Mouse (Mus musculus) heart, embryonic 16.5 days (tissue): Measurements from ENCODE around the gene Ppp1r3g. TPM values are rescaled to one million over a fixed set of nuclear protein-coding genes. Genes with fewer than 3 reads are reported as not detected.
A peak's percentile ranks its signal among the peaks of the same experiment; 100 is the strongest.

Source experiments
- ATAC-seq: fragments of 200-750 bp; cut with Nextera tagmentation; replicated peaks from 2 replicates; pipeline ENCODE4 v1.8.0; 2017; ENCODE audit warnings: moderate number of reproducible peaks; ENCODE audit not compliant: insufficient read depth, low FRiP score; ENCODE audit errors: extremely low read depth
- H3K27ac ChIP-seq: fragments of 300-500 bp; sonication (generic); 2 replicates; pipeline ENCODE4 v1.5.1; 2014; ENCODE audit warnings: mild to moderate bottlenecking, low read length, control low read depth, moderate library complexity
- H3K27me3 ChIP-seq: fragments of 300-500 bp; sonication (generic); 2 replicates; pipeline ENCODE4 v1.6.1; 2014; ENCODE audit warnings: low read length, mixed read lengths; ENCODE audit not compliant: control insufficient read depth, insufficient read depth
- H3K36me3 ChIP-seq: fragments of 300-500 bp; sonication (generic); 2 replicates; pipeline ENCODE4 v1.6.1; 2014; ENCODE audit not compliant: control insufficient read depth, insufficient read depth
- H3K4me1 ChIP-seq: fragments of 300-500 bp; sonication (generic); 2 replicates; pipeline ENCODE4 v1.6.1; 2014; ENCODE audit warnings: low read length, mixed read lengths; ENCODE audit not compliant: control insufficient read depth, insufficient read depth
- H3K4me2 ChIP-seq: fragments of 300-500 bp; sonication (generic); 2 replicates; pipeline ENCODE4 v1.6.1; 2014; ENCODE audit warnings: low read depth, mild to moderate bottlenecking, control low read depth, low read length
- H3K4me3 ChIP-seq: fragments of 300-500 bp; sonication (generic); 2 replicates; pipeline ENCODE4 v1.5.1; 2014; ENCODE audit warnings: mild to moderate bottlenecking, control low read depth, low read length
- H3K9ac ChIP-seq: fragments of 300-500 bp; sonication (generic); 2 replicates; pipeline ENCODE4 v1.6.1; 2014; ENCODE audit warnings: low read length, control low read depth
- H3K9me3 ChIP-seq: fragments of 300-500 bp; sonication (generic); replicated peaks from 2 replicates; pipeline ENCODE4 v1.6.1; 2016; ENCODE audit warnings: low read length; ENCODE audit not compliant: control insufficient read depth
- WGBS: fragments of 180-500 bp; shearing (Covaris S2); extraction: QIAGEN DNeasy Blood & Tissue Kit; methylation state at CpG from one replicate; pipeline ENCODE4 v1.1.7; 2014; 5-methylcytosine and 5-hydroxymethylcytosine counted together
- polyA plus RNA-seq: library from polyadenylated mRNA; unstranded; fragments of >200 nt; fragmentation: Nextera tagmentation; extraction: Ambion mirVana; gene quantifications from 2 replicates; pipeline ENCODE4 v1.2.1, GENCODE M21; 2015

Ppp1r3g gene
- polyA plus RNA-seq, 1 experiment from 2014 or later = 4.6 TPM

DNA sequence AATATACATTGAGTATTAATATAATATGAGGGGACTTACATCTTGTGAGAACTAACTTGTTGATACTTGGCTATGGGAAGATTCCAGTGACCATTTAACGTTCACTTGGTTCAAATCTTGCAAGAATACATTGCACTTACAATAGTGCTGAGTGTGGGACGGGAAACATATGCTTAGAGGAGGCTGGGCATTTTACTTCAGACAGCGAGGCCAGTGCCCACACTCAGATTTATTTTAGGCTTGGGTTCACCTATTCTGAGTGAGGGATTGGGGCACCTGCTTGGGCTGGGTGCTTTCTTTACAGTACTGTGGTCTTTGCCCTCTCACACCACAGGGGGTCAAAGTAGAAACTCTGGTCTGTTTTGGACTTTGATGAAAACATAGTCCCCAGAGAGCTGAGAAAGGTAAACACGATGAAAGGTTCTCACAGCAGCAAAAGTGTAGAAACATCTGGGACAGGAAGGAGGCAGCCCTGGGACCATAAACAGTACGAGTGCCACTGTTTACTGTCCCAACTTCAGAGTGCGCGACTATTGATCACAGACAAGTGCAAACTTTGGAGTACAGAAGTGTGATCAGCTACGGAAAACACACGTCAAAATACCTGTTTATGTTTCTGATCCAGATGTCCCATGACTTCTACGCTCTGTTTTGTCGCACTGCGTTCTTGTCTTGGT, 890 bp downstream of the Ppp1r3g start:
- H3K27me3 ChIP-seq = no peaks in the 10 kb centered on the region
- 74% methylated on average over 12 of the region's 12 CpGs for WGBS

DNA sequence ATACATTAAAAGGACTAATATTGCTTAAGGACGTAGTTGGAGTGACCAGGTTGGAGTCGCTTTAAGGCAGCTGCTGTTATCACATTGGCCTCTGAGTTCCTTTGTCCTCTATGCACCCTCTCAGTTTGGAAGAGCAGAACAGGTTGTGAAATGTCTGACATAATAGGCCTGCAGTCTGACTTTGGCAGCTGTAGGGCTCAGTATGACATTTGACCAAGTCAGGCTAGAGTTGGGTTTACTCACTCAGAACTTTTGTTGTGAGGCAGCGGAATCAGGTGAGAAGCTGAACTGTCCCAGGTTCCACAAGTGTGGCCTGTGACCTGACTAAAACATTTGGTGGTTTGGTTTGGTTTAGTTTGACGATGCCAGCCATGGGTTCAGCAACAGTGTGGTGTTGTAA, 4.9 kb downstream of the Ppp1r3g start:
- no peak for ATAC-seq
- no peak overlapping the region for H3K27ac ChIP-seq
- no peaks in the 10 kb centered on the region for H3K4me1 ChIP-seq
- peaks cover 8% of the 10 kb centered on the region; the same call in 1 of the 2 replicates for H3K27me3 ChIP-seq
- WGBS = 75% methylated on average over 4 of the region's 4 CpGs
- H3K4me3 ChIP-seq = no peak overlapping the region
- H3K36me3 ChIP-seq = no peaks in the 10 kb centered on the region
- no peak overlapping the region for H3K4me2 ChIP-seq
- H3K9ac ChIP-seq = no peak overlapping the region
- H3K9me3 ChIP-seq = peaks cover 3% of the 10 kb centered on the region; the same call in 1 of the 2 replicates

More for the DNA sequence above, 890 bp downstream of the Ppp1r3g start:
- Histone ChIP-seq H3K27ac (no peak overlapping the region), H3K36me3 (no peaks in the 10 kb centered on the region), H3K4me1 (no peaks in the 10 kb centered on the region), H3K9me3 (peaks cover 3% of the 10 kb centered on the region; the same call in 1 of the 2 replicates), H3K4me3 (no peak overlapping the region), H3K4me2 (no peak overlapping the region), H3K9ac (no peak overlapping the region)
- ATAC-seq = no peak

DNA sequence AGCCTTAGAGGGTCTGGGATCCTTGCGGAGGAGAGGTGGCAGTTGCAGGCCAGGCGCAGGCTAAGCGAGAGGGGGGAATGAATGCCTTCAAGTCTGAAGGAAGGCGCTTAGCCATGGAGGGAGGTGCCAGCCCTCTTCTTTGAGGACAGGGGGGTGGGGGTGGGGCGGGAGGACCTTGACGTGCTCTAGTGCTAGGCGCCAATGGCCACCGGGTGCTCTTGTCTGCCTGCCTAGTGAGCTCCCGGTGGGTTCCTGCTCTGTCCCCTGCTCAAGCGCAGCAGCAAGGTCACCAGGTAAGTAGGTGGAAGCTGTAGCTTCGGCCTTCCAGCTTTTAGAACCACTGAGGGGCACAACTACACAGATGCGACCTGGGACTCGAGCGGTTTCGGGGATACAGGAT, 9.1 kb downstream of the Ppp1r3g start:
- Histone ChIP-seq H3K9me3 (no peaks in the 10 kb centered on the region), H3K9ac (peak overlapping the region; percentile 70), H3K4me3 (peak overlapping the region; percentile 73), H3K4me2 (peak overlapping the region; percentile 97), H3K36me3 (no peaks in the 10 kb centered on the region), H3K27me3 (peaks cover 13% of the 10 kb centered on the region; the same call in 1 of the 2 replicates), H3K4me1 (peaks cover 5% of the 10 kb centered on the region; the same call in 1 of the 2 replicates), H3K27ac (peak overlapping the region; percentile 15; the same call in 1 of the 2 replicates)
- WGBS = 9% methylated on average over 15 of the region's 15 CpGs
- peak; percentile 39; the same call in 1 of the 2 replicates for ATAC-seq

DNA sequence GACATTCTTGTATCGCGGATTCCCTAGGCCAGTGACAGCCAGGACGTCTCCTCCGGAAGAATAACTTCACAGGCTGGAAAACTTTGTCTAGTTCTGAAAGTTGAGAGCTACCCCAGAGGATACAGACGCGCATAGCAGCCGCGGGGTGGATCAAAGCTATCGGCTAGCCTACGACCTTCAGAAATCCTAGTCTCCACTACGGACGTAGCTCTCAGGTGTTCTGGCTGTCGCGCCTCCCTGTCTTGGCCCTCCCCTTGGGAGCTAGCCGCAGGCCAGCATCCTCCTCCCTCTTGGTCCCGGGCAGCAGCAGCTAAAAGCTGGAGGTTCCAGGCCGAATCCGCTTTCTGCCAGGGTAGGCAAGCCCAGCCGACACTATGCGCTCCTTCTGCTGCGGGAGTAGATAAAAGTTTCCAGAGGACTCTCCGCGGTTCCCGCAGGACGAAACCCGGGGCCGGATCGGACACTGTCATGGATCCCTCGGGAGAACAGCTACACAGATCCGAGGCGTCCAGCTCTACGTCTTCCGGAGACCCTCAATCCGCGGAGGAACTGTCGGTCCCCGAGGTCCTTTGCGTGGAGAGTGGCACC, 9.6 kb downstream of the Ppp1r3g start:
- peak overlapping the region; percentile 97 for H3K4me2 ChIP-seq
- H3K27me3 ChIP-seq = peaks cover 13% of the 10 kb centered on the region; the same call in 1 of the 2 replicates
- under 1% methylated on average over 38 of the region's 38 CpGs for WGBS
- H3K36me3 ChIP-seq = no peaks in the 10 kb centered on the region
- H3K27ac ChIP-seq = peak overlapping the region; percentile 15; the same call in 1 of the 2 replicates
- peak overlapping the region; percentile 70 for H3K9ac ChIP-seq
- no peaks in the 10 kb centered on the region for H3K9me3 ChIP-seq
- peaks cover 5% of the 10 kb centered on the region; the same call in 1 of the 2 replicates for H3K4me1 ChIP-seq
- ATAC-seq = peak; percentile 53
- H3K4me3 ChIP-seq = peak overlapping the region; percentile 73

DNA sequence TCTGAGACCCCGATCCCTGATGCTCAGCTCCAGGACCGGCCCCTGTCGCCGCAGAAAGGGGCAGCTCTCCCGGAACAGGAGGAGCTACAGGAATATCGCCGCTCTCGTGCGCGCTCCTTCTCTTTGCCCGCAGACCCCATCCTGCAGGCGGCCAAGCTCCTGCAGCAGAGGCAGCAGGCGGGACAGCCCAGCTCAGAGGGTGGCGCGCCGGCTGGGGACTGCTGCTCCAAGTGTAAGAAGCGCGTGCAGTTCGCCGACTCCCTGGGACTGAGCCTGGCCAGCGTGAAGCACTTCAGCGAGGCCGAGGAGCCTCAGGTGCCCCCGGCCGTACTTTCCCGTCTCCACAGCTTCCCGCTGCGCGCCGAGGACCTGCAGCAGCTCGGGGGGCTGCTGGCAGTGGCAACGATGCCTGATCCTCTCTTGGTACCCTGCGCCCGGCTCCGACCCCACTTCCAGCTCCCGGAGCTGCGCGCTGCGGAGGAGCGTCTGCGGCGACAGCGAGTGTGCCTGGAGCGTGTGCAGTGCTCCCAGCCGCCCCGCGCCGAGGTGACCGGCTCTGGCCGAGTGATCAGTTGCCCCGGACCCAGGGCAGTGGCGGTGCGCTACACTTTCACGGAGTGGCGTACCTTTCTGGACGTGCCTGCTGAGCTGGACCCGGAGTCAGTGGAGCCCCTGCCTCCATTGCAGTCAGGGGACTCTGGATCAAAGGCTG, 10.2 kb downstream of the Ppp1r3g start:
- H3K27ac ChIP-seq = peak overlapping the region; percentile 15; the same call in 1 of the 2 replicates
- under 1% methylated on average over 57 of the region's 57 CpGs for WGBS

DNA sequence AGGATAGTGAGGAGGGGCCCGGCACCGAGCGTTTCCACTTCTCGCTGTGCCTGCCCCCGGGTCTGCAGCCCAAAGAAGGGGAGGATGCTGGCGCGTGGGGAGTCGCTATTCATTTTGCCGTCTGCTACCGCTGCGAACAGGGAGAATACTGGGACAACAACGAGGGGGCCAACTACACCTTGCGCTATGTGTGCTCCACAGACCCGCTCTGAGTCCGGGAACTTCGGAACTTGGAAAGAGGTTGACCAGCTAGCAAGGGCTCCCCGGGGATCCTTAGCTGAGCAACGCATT, 10.7 kb downstream of the Ppp1r3g start:
- peaks cover 5% of the 10 kb centered on the region; the same call in 1 of the 2 replicates for H3K4me1 ChIP-seq
- peak overlapping the region; percentile 73 for H3K4me3 ChIP-seq
- no peak overlapping the region for H3K27ac ChIP-seq
- no peaks in the 10 kb centered on the region for H3K36me3 ChIP-seq
- H3K9me3 ChIP-seq = no peaks in the 10 kb centered on the region
- H3K4me2 ChIP-seq = peak overlapping the region; percentile 97
- peaks cover 13% of the 10 kb centered on the region; the same call in 1 of the 2 replicates for H3K27me3 ChIP-seq
- H3K9ac ChIP-seq = peak overlapping the region; percentile 70
- ATAC-seq = no peak
- under 1% methylated on average over 18 of the region's 18 CpGs for WGBS

More for the DNA sequence above, 10.2 kb downstream of the Ppp1r3g start:
- H3K9ac ChIP-seq = peak overlapping the region; percentile 70
- no peaks in the 10 kb centered on the region for H3K9me3 ChIP-seq
- peak overlapping the region; percentile 73 for H3K4me3 ChIP-seq
- ATAC-seq = peak; percentile 73
- peaks cover 5% of the 10 kb centered on the region; the same call in 1 of the 2 replicates for H3K4me1 ChIP-seq
- no peaks in the 10 kb centered on the region for H3K36me3 ChIP-seq
- peaks cover 13% of the 10 kb centered on the region; the same call in 1 of the 2 replicates for H3K27me3 ChIP-seq
- H3K4me2 ChIP-seq = peak overlapping the region; percentile 97

DNA sequence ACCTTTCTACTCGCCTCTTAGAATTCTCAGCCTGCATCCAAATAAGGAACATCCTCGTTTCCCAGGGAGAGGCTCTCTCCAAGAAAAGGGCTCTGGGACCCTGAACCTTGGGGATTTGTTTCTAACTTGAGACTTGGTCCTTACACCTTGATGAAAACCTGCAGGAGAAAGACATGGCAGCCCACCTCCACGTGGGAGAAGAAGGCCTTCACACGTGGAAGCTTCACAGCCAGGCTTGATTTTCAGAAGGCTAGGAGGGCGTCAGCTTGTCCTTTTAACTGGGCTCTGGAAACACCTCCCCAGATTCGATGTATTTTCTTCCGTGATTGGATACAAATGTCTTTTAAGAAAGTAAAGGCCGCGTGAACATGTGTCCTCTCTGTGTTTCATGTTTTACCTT, 11.2 kb downstream of the Ppp1r3g start:
- WGBS = 43% methylated on average over 9 of the region's 9 CpGs
- Histone ChIP-seq H3K36me3 (no peaks in the 10 kb centered on the region), H3K27ac (no peak overlapping the region), H3K27me3 (peaks cover 13% of the 10 kb centered on the region; the same call in 1 of the 2 replicates), H3K9me3 (no peaks in the 10 kb centered on the region), H3K4me3 (peak overlapping the region; percentile 73), H3K4me1 (peaks cover 5% of the 10 kb centered on the region; the same call in 1 of the 2 replicates), H3K9ac (peak overlapping the region; percentile 70), H3K4me2 (peak overlapping the region; percentile 97)
- ATAC-seq = no peak

DNA sequence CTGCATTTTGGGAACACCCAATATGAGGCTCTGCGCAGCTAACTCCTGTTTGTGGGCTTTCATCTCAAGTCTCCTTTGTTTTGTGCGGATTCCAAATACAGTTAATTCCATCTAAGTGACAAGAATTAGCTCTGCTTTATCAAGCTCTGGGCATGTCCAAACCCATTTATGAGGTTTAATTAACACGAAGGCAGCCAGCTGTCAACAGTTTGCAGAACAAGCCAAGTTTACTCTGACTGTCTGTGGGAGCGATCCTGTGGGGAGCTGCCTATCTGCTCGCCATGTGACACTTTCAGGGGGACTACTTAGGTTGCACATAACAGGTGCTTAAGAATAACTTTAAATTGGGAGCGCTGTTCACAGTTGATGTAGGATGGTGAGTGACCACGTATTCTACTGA, 18.3 kb downstream of the Ppp1r3g start:
- Histone ChIP-seq H3K9me3 (no peaks in the 10 kb centered on the region), H3K27ac (no peak overlapping the region), H3K4me1 (no peaks in the 10 kb centered on the region), H3K27me3 (no peaks in the 10 kb centered on the region), H3K36me3 (peaks cover 18% of the 10 kb centered on the region), H3K9ac (no peak overlapping the region), H3K4me3 (no peak overlapping the region), H3K4me2 (no peak overlapping the region)
- WGBS = 89% methylated on average over 7 of the region's 7 CpGs
- no peak for ATAC-seq
